Mouse (Mus musculus): ENCODE measurements around the gene Angptl8.
"Not testable (repeated sequence)": the region's sequence is repeated elsewhere in the genome, so short reads cannot be mapped to it uniquely, and the experiment has no call there.

Angptl8 gene

GRCm38 (mm10) chr9:21835258-21835912, at the start of gene Angptl8:
TSS of gene Angptl8 (plus strand) at chr9:21835510.
- DNase-seq (ENCODE audit: low read depth, low spot score), result no peak

- not testable (repeated sequence) for DNase-seq (ENCODE audit: low read depth, low spot score)
These were observed 49.0 kb upstream of the Angptl8 start for GRCm38 (mm10) chr9:21786309-21786708.

GRCm38 (mm10) chr9:21786906-21787305, 48.4 kb upstream of the Angptl8 start:
- DNase-seq (ENCODE audit: low read depth, low spot score), result no peak

DNA sequence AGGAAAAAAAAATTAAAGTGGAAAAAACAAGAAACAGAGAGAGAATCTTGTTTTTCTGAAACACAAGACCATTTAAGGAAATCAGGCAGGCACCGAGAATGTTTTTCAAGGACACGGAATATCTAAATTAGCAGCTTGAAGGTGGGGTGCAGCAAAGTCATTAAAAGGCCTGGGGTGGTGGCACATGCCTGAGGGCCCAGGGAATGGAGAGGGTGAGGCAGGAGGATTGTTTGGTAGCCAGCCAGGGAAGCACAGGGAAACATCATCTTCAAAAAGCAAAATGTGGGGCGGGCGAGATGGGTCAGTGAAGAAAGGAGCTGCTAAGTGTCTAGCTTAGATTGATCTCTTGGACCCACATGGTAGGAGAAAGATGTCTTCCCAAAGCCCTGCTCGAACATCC, 47.7 kb upstream of the Angptl8 start:
- DNase-seq (ENCODE audit: low read depth, low spot score), result no peak

DNA sequence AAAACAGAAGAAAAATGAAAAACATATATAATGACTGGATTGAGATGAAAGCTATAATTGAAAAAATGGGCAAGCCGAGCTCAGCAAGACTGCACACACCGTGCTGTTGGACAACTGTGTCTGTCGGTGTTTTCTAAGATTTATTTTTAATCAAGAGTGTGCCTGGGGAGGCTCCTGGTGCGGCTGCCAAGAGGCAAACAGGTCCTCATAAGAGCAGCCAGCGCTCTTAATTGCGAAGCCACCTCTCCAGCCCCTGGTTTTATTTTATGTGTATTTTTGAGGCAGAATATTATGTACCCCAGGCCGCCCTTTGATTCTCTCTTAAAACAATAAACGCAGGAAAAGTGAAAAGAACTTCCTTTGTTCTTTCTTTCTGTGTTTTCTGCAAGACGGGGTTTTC, 47.1 kb upstream of the Angptl8 start:
- DNase-seq (ENCODE audit: low read depth, low spot score), result no peak

DNA sequence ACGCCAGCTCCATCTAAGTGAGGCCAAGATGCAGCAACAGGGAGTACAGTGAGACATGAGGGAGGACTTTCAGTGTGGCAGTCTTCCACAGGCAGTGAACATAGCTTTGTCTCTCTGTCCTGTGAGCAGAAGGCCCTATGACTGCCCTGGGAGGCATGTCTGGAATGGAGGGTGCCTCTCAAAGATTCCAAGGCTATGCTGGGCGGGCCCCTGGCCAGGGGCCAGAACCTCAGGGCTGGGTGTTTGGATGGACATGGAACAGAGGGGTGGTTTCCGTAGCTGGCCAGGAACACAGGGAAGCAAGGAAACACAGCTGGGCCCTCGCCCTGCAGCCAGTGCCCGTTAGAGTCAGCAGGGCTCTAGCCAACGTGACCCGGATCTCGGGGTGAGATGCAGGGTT, 43.4 kb upstream of the Angptl8 start:
- DNase-seq (ENCODE audit: low read depth, low spot score), result no peak

DNA sequence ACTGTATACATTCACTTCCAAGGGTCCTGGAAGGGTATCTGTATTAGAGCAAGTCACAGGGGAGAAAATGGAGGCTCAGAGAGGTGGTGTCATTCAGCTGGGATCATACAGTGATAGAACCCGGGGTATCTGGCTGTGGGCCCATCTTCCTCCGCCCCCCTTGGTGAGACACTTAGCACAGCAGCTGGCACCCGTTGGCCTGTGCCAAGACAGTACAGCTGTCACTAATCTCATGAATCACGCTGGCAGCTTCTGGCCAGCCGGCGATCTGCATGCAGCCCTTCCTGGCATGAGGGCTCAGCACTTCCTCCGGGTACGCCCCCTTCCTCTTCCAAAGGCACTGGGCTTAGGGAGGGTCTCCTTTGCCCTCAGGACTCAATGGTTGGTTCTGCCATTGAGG, 42.7 kb upstream of the Angptl8 start:
- DNase-seq (ENCODE audit: low read depth, low spot score), result no peak

DNA sequence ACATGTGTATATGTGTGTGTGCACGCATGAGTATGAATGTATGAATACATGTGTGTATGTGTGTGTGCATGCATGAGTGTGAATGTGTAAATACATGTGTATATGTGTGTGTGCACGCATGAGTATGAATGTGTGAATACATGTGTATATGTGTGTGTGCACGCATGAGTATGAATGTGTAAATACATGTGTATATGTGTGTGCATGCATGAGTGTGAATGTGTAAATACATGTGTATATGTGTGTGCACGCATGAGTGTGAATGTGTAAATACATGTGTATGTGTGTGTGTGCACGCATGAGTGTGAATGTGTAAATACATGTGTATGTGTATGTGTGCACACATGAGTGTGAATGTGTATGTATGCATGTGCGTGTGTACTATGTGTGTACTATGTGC, 41.8 kb upstream of the Angptl8 start:
- DNase-seq (ENCODE audit: low read depth, low spot score), result not testable (repeated sequence)

- no peak for DNase-seq (ENCODE audit: low read depth, low spot score)
These were observed 40.9 kb upstream of the Angptl8 start for GRCm38 (mm10) chr9:21794344-21794834.

DNA sequence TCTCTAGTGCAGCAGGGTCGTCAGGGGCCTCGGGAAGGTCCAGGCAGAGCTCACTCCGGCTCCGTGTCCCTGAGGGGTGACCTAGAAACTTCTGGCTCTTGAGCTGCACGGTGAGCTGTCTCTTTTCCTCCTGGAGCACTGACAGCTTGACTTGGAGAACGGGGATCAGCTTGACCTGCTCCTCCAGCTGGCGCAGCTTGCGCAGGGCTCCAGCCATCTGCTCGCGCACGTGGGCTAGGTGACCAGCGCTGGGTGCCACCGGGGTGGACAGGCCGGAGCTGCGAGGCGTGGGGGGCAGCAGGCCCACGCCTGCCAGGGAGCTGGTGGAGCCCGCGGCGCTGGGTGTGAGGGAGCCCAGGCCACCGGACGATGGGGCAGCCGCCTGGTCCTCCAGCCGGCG, 40.4 kb upstream of the Angptl8 start:
- no peak for DNase-seq (ENCODE audit: low read depth, low spot score)

DNA sequence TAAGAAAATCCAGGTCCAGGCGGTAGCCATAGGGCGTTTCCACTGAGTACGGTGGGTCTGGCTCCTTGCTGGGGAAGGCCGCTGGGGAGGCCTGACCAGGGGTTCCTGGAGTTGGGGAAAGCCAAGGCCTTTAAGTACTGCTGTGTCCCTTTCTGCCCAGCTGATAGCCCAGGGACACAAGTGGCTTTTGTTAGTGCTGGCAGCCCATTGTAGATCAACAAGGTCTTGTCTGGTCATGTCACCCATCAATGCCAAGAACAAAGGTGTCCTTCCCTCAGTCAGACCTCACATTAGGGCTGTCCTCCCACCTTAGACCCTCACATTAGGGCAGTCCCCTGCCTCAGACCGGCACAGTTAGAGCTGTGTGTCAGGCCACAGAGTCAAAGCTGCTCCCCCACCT, 39.7 kb upstream of the Angptl8 start:
- no peak for DNase-seq (ENCODE audit: low read depth, low spot score)

DNA sequence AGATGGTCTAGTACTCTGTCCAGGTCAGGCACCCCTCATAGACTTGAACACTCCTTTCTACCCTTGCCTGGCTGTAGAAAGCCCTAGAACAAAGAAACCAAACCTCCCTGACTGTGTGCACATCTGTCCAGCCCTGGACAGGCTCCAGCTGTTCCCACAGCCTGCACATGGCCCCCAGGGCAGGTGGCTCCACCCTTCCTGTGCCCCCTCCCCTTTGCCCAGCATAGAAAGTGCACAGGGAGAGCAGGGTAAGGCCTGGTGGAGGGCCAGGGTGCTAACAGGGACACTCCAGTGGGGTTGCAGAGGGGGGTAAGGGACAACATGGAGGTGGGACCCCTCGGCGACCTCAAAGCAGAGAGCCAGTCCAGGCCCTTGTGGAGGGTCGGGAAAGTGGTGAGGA, 39.1 kb upstream of the Angptl8 start:
- no peak for DNase-seq (ENCODE audit: low read depth, low spot score)

DNA sequence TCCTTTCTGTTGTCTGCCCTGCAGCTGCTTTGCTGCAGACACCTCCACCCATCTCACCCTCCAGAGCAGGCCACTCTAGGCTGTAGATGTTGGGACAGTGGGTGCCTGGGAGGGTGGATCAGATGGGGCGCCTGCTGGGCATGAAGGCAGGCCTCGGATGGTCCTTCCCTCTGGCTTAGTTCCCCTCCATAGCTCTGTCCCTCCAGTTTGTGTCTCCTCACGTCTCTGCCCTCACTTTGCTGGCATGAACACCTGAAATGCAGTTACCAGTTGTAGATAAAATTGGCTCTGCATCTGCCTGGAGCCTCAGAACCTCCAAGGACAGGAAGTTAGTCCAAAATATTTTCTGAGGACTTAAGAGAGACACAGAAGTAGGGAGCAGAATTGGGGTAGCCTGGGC, 38.4 kb upstream of the Angptl8 start:
- DNase-seq (ENCODE audit: low read depth, low spot score), result no peak

DNA sequence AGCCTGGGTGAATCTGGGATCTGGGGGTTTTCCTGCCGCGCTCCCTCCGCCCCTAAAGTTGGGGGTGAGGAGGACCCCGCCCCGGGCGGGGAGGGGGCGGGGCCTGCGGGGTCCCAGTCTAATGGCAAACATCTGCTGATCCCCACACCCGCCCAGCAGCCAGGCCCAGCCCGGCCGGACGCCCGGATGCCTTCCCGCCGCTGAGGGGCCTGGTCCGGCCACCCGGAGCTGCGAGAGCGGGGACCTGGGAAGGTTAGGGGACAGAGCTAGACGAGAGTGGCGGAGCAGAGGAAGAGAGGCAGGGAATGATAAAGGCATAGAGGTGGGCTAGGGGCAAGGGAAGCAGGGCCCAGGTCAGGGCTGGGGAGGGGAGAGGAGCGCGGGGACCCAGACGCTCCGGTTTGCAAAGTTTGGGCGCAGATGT, 37.4 kb upstream of the Angptl8 start:
- peak; percentile 42 for DNase-seq (ENCODE audit: low read depth, low spot score)

- DNase-seq (ENCODE audit: low read depth, low spot score), result peak; percentile 47
These were observed 36.8 kb upstream of the Angptl8 start, which contains the start of gene Kank2 for GRCm38 (mm10) chr9:21798345-21799009. TSS of gene Kank2 (minus strand) at chr9:21798744.

DNA sequence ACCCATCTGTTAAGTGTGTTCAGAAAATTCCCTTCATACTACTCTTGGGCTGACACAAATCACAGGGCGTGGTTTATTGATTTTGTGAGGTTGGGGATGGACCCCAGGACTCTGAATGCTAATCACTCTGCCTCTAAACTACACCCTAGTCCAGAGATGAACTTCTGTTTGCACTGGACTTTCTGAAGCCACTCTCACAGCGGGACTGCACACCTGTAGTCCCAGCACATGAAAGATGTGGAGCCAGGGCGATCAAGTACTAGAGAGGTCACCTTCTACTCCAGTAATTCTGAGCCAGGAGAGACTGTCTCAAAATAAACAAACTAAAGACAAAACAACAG, 36.3 kb upstream of the Angptl8 start:
- DNase-seq (ENCODE audit: low read depth, low spot score), result no peak

- DNase-seq (ENCODE audit: low read depth, low spot score), result no peak
These were observed 34.2 kb upstream of the Angptl8 start for GRCm38 (mm10) chr9:21801121-21801520.

DNA sequence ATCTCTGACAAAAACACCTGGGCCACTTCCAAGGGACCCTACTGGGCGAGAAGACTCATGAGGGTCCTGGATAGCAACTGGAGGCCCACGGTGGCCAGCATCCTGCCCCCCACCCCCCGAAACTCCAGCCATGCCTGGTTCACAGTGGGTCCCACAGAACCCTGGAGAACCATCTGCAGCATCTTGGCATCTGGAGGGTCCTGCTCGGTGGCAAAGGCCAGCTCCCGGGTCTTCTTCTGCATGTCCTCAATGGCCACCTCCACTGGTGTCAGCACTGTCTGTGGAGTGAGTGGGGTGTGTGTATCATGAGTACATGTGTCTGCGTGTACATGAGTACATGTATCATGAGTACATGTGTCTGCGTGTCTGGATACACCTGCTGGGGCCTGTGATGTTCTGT, 33.7 kb upstream of the Angptl8 start:
- DNase-seq (ENCODE audit: low read depth, low spot score), result no peak

- DNase-seq (ENCODE audit: low read depth, low spot score), result no peak
These were observed 31.2 kb upstream of the Angptl8 start for GRCm38 (mm10) chr9:21803986-21804644.

DNA sequence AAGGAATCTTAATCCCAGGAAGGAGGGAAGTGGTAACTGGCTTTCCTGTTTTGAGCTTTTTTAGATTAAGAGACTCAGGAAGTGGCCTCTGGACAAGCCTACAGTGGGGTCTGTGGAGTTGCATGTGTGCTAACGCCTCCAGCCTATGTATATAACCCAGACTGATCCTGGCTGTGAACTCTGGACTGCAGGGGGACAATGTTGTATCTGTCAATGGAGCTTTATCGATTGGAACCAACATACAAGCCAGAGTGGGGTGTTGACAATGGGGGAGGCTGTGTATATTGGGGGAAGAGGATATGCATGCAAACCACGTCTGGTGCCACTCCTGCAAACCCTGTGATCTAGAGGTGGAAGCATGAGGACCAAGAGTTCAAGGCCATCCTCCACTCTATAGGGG, 28.9 kb upstream of the Angptl8 start:
- no peak for DNase-seq (ENCODE audit: low read depth, low spot score)

DNA sequence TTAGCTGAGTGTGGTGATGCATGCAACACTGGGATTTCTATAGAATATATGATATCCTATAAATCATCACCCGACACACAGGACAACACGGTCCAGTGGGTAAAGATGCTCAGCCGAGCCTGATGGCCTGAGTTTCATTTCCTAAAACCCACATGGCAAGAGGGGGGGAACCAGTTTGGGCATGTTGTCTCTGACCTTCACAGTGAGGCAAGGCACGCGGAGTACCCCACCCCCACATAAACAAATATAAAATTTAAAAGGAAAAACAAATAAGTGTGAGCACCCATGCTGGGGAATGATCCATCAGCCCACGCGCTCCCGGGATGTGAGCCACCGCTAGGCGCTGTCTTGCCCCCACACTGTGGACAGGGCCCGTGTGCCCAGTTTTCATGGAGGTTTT, 28.3 kb upstream of the Angptl8 start:
- no peak for DNase-seq (ENCODE audit: low read depth, low spot score)

GRCm38 (mm10) chr9:21808561-21808960, 26.7 kb upstream of the Angptl8 start:
- DNase-seq (ENCODE audit: low read depth, low spot score), result no peak

DNA sequence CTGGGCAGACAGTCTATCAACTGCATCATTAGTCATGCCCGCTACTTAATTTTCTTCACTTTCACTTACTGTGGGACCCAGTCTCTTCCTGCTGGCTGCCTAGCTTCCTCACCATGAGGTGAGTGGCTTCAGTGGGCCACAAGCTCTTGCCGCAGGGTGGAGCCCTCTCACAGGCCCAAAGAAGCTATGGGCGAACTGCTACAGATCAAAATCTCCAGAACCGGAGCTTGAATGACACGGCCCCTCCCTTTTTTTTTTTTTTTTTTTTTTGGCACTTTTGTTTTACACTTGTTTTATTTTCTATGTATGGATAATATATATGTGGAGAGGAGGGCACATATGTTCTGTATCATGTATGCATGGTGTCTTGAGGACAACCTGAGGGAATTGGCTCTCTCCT, 24.1 kb upstream of the Angptl8 start:
- no peak for DNase-seq (ENCODE audit: low read depth, low spot score)
